Mouse (Mus musculus): ENCODE data around the gene Ppfia2. TPM values are rescaled to one million over a fixed set of nuclear protein-coding genes. Genes with fewer than 3 reads are reported as not detected.

Ppfia2 gene
- polyA plus RNA-seq, 1 experiment from 2014 or later = 0.23 TPM

DNA sequence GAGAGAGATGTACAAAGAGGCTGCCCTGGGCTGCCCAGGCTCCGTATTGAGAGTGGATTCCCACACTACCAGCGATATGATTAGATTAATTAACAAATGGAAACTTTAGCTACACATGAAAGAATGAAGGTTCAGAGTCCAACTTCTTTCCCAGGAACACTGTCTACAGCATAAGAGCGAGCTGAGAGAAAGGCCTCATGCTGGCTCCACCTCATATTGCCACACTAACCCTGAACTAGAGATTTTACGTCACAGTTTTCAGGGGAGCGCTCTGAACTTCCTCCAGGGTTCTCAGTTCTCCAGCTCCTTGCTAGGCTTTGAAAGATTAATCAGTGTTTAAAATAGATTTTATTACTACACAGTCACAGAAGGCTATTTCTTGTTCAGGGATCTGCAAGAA lies 471.2 kb downstream of the Ppfia2 start:
- no peaks in the 10 kb centered on the region for H3K27me3 ChIP-seq (replicated peaks; ENCODE audit: control insufficient read depth, insufficient read depth, low read length)
- no peaks in the 10 kb centered on the region for H3K9me3 ChIP-seq (ENCODE audit: control insufficient read depth, low read length)
- no peak overlapping the region for H3K27ac ChIP-seq (ENCODE audit: low read depth, low read length)
- H3K36me3 ChIP-seq (ENCODE audit: control insufficient read depth, insufficient read depth, low read length) = no peaks in the 10 kb centered on the region
- no peak overlapping the region for H3K4me2 ChIP-seq
- no peak overlapping the region for H3K9ac ChIP-seq (ENCODE audit: low read depth, low read length)
- H3K4me3 ChIP-seq (ENCODE audit: low read depth, low read length) = no peak overlapping the region
- no peak for DNase-seq (ENCODE audit: low spot score)
- no peaks in the 10 kb centered on the region for H3K4me1 ChIP-seq (replicated peaks; ENCODE audit: control insufficient read depth, insufficient read depth, low read length)
- ATAC-seq (replicated peaks; ENCODE audit: low FRiP score) = no peak
- 69% methylated on average over 5 of the region's 5 CpGs for WGBS

DNA sequence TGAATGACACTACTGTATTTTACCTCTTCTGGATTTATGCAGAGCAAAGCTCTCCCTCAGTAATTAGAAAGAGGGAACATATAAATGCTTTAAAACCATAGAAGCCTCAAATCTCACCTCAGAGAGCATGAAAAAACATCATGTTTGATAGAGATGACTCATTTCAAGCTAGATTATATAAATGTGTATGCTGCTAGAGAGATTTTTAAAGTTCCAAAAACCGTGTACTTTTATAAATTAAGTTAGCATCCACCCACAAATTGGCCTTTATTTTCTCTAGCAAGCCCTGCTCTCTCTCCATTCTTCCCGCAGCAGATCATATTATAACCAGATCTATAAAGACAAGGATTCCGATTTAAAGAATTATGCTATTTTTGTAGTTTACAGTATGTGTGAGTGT lies 488.9 kb downstream of the Ppfia2 start:
- 77% methylated on average over 3 of the region's 3 CpGs for WGBS
- ATAC-seq (replicated peaks; ENCODE audit: low FRiP score) = no peak

DNA sequence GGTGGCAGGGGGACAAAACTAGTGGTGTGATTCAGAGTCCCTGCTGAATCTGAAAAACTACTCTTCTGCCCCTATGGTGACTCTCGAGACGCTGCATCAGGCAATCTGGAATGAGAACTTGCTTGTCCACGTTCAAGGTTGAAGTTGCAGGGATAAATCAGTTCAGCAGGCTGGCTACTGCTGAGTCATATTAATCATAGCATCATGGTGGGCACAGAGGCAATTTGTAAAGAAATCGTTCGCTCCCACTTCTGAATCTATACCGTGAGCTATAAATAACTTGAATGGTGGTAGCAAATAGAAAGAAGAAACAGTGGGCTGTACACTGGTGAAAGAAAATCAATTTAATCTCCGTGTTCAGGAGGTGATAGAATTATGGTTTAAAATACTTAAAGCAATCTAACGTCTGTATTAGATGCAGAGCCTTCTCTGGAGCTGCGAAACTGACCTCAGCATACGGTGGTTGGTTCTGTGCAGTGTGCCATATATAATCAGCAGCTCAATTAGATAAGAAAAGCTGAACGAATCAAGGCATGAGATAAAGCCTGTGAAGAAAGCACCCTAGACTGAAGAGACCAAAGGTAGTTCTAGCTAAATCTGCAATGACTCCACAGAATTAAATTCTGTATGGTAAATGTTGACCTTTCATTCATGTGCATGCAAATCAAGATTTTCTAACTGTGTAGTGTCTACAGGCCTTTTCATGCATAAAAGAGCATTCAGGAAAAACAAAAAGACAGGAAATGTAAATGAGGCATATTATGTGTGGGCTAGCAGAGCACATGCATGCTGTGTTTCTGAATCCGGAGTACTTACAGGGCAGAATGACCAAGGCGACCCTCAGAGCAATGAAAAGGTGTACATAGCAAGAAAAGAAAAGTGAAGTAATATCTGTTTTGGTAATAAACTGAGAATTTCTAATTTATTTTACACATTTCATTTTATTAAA lies 505.3 kb downstream of the Ppfia2 start:
- Histone ChIP-seq H3K4me3 (ENCODE audit: low read depth, low read length) (no peak overlapping the region), H3K4me2 (no peak overlapping the region), H3K4me1 (replicated peaks; ENCODE audit: control insufficient read depth, insufficient read depth, low read length) (no peaks in the 10 kb centered on the region), H3K27ac (ENCODE audit: low read depth, low read length) (no peak overlapping the region), H3K27me3 (replicated peaks; ENCODE audit: control insufficient read depth, insufficient read depth, low read length) (no peaks in the 10 kb centered on the region), H3K36me3 (ENCODE audit: control insufficient read depth, insufficient read depth, low read length) (no peaks in the 10 kb centered on the region), H3K9ac (ENCODE audit: low read depth, low read length) (no peak overlapping the region), H3K9me3 (ENCODE audit: control insufficient read depth, low read length) (no peaks in the 10 kb centered on the region)
- DNase-seq (ENCODE audit: low spot score) (no peak), ATAC-seq (replicated peaks; ENCODE audit: low FRiP score) (no peak)
- WGBS = 78% methylated on average over 13 of the region's 13 CpGs

More for the DNA sequence above, 488.9 kb downstream of the Ppfia2 start:
- no peak overlapping the region for H3K27ac ChIP-seq (ENCODE audit: low read depth, low read length)
- no peak overlapping the region for H3K4me3 ChIP-seq (ENCODE audit: low read depth, low read length)
- H3K27me3 ChIP-seq (replicated peaks; ENCODE audit: control insufficient read depth, insufficient read depth, low read length) = no peaks in the 10 kb centered on the region
- no peaks in the 10 kb centered on the region for H3K36me3 ChIP-seq (ENCODE audit: control insufficient read depth, insufficient read depth, low read length)
- no peaks in the 10 kb centered on the region for H3K4me1 ChIP-seq (replicated peaks; ENCODE audit: control insufficient read depth, insufficient read depth, low read length)
- DNase-seq (ENCODE audit: low spot score) = no peak
- H3K9ac ChIP-seq (ENCODE audit: low read depth, low read length) = no peak overlapping the region
- no peak overlapping the region for H3K4me2 ChIP-seq
- no peaks in the 10 kb centered on the region for H3K9me3 ChIP-seq (ENCODE audit: control insufficient read depth, low read length)
